Mouse (Mus musculus) forebrain, embryonic 12.5 days (tissue): ENCODE results near the gene Olfr463. TPM values are rescaled to one million over a fixed set of nuclear protein-coding genes. Genes with fewer than 3 reads are reported as not detected.

ENCODE experiments used
- polyA plus RNA-seq: library from polyadenylated mRNA; unstranded; fragments of >200 nt; fragmentation: Nextera tagmentation; extraction: Ambion mirVana; gene quantifications from 2 replicates; pipeline ENCODE4 v1.2.1, GENCODE M21; 2016

Gene Olfr463
- polyA plus RNA-seq, 1 experiment from 2014 or later = not detected

Other genes with a start within 250 kb of the Olfr463 start
- gene Rnf43, start 234.7 kb downstream of the Olfr463 start, polyA plus RNA-seq = 1.4 and 1.8 TPM in 2 replicates
- 118 and 137 TPM in 2 replicates for gene Supt4a, start 159.8 kb downstream of the Olfr463 start, polyA plus RNA-seq
- 33.0 and 35.1 TPM in 2 replicates for gene Tspoap1, start 136.8 kb downstream of the Olfr463 start, polyA plus RNA-seq
- 0.92 and 1.1 TPM in 2 replicates for gene Mpo, start 103.8 kb downstream of the Olfr463 start, polyA plus RNA-seq
- gene Lpo, start 69.1 kb downstream of the Olfr463 start, polyA plus RNA-seq = 0.19 and 0.33 TPM in 2 replicates
- gene Mks1, start 44.2 kb downstream of the Olfr463 start, polyA plus RNA-seq = 16.0 and 19.6 TPM in 2 replicates
- gene Epx, start 21.9 kb downstream of the Olfr463 start, polyA plus RNA-seq = 0.14 and 0.20 TPM in 2 replicates
- gene Olfr462, start 5.1 kb downstream of the Olfr463 start, polyA plus RNA-seq = not detected in 2 replicates
- gene Olfr464, start 23.6 kb upstream of the Olfr463 start, polyA plus RNA-seq = not detected in 2 replicates
- gene Dynll2, start 90.1 kb upstream of the Olfr463 start, polyA plus RNA-seq = 34.7 and 36.2 TPM in 2 replicates
- gene Srsf1, start 150.0 kb upstream of the Olfr463 start, polyA plus RNA-seq = 564 and 577 TPM in 2 replicates
- 84.8 and 91.5 TPM in 2 replicates for gene Vezf1, start 170.9 kb upstream of the Olfr463 start, polyA plus RNA-seq
- 41.1 and 42.5 TPM in 2 replicates for gene Cuedc1, start 200.7 kb upstream of the Olfr463 start, polyA plus RNA-seq